Mouse (Mus musculus) frontal cortex, adult 2 months (tissue): ENCODE measurements around the gene Nbea. TPM values are rescaled to one million over a fixed set of nuclear protein-coding genes. Genes with fewer than 3 reads are reported as not detected.

Experiments
- DNase-seq, 2 experiments: peaks; one replicate each; pipeline ENCODE4 v3.0.0; 2022; ENCODE audit warnings: low spot score in 1 of 2; ENCODE audit errors: extremely low spot score in 1 of 2
- polyA plus RNA-seq: library from polyadenylated mRNA; depleted of rRNA; stranded (reverse); fragments of >200 nt; gene quantifications from 2 replicates; pipeline ENCODE4 v1.2.3, GENCODE M21; 2012

Nbea gene
- polyA plus RNA-seq, 1 experiment, result 119 TPM

GRCm38 (mm10) chr3:55618396-55618795 lies 565.1 kb downstream of the Nbea start:
- no peak for DNase-seq

- DNase-seq, result no peak
Measured at GRCm38 (mm10) chr3:55612459-55613115, 570.9 kb downstream of the Nbea start.

GRCm38 (mm10) chr3:55612023-55612422 lies 571.5 kb downstream of the Nbea start:
- no peak for DNase-seq

- DNase-seq, result no peak
Measured at GRCm38 (mm10) chr3:55610191-55610590, 573.3 kb downstream of the Nbea start.

GRCm38 (mm10) chr3:55600286-55600685 lies 583.2 kb downstream of the Nbea start:
- DNase-seq, result peak in 1 of 2 experiments; percentile 38

GRCm38 (mm10) chr3:55599366-55600085 lies 584.0 kb downstream of the Nbea start:
- DNase-seq, result no peak

GRCm38 (mm10) chr3:55598681-55599080 lies 584.8 kb downstream of the Nbea start:
- DNase-seq, result no peak

GRCm38 (mm10) chr3:55593312-55593711 lies 590.2 kb downstream of the Nbea start:
- DNase-seq, result no peak

- DNase-seq, result no peak
Measured at GRCm38 (mm10) chr3:55590727-55591126, 592.8 kb downstream of the Nbea start.

GRCm38 (mm10) chr3:55590291-55590690 lies 593.2 kb downstream of the Nbea start:
- no peak for DNase-seq

GRCm38 (mm10) chr3:55589402-55589944 lies 594.0 kb downstream of the Nbea start:
- no peak for DNase-seq

- DNase-seq, result no peak
Measured at GRCm38 (mm10) chr3:55587972-55588946, 595.2 kb downstream of the Nbea start.

GRCm38 (mm10) chr3:55587434-55587971 lies 596.0 kb downstream of the Nbea start:
- no peak for DNase-seq
